Mouse (Mus musculus): ENCODE data around the gene Ampd2.

The Ampd2 gene

GRCm38 (mm10) chr3:108094976-108095760 lies 8.7 kb upstream of the Ampd2 start:
- in situ Hi-C loops (cut with MboI, MseI) = no loop called here

DNA sequence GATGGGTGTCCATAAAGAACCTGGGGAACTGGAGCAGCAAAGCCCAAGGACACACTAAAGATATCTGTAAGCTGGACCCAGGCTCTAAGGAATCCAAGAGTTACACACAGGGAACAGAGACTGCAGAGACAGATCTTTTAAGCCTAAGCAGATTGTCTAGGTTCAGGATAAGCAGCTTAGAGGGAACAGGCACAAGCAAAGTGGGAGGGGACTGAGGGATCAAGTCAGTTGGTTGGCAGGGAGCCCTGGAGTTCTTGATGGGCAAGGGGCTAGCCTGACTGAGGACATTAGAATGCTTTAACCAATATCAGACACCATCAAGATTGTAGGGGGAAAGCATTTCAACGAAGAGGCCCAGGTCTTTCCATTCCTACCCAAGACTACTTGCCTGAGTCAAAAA lies 7.7 kb upstream of the Ampd2 start:
- in situ Hi-C loops (cut with MboI, MseI) = no loop called here

- in situ Hi-C loops (cut with MboI, MseI) = no loop called here
These were observed 6.9 kb upstream of the Ampd2 start for GRCm38 (mm10) chr3:108093306-108093705.

- in situ Hi-C loops (cut with MboI, MseI) = no loop called here
These were observed 6.2 kb upstream of the Ampd2 start, which contains the start of gene Gnat2 for GRCm38 (mm10) chr3:108092536-108093115. Gene Gnat2 (plus strand): TSS chr3:108092789.

DNA sequence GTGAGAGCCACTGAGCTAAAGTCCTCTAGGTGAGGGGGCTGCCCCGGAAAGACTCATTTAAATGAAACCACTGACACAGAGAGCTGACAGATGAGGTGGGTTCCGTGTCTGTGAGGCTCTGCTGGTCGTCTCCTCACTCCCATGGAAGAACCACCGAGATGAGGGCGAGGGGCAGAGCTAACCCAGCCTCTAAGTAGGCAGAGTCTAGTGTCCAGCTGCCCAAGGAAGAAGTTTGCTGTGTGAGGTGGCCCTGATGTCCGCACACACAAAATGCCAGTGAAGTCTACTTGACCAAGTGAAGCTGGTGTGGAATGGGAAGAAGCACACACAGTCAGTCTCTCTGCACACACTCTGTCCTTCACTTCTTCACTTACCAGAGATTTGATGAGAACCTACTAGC lies 5.6 kb upstream of the Ampd2 start:
- in situ Hi-C loops (cut with MboI, MseI) = no loop called here

- in situ Hi-C loops (cut with MboI, MseI) = no loop called here
These were observed 4.1 kb upstream of the Ampd2 start for GRCm38 (mm10) chr3:108090561-108090960.

DNA sequence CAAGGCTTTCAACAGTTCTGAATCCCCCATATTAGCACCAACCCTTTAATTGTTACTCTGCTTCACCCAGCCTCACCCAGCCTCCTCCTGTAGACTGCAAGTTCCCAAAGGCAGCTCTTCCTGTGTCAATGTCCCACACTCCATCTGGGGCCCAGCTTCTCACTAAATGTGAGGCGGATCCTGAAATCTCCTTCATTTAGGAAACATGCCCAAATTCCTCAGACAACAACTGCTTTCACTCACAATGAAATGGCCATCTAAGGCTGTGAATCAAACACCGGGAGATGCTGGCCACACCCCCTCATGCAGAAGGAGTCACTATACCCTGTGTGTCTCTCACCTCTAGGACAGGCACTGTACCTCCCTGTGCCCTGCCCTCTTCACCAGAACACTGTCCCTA lies 3.5 kb upstream of the Ampd2 start:
- in situ Hi-C loops (cut with MboI, MseI) = no loop called here

- in situ Hi-C loops (cut with MboI, MseI) = no loop called here
These were observed 2.5 kb upstream of the Ampd2 start for GRCm38 (mm10) chr3:108088842-108089380.

DNA sequence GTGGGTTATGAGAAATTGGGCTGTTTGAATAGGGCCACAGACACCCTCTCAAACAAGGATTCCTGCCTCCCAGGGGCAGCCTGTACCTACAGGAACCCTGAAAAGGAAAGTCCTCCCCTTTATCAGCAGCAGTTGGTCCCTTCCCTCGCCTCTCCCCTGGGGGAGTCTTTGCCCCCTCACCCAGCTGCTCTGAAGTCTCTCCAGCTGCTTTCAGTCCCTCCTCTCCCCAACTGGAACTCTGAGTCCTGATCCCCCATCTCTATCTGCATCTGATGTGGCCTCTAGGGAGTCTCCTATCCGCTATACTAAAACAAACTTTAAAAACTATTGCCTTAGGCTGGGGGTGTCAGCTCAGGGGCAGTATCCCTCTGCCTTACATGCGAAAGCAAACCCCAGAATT lies 878 bp upstream of the Ampd2 start:
- in situ Hi-C loops (cut with MboI, MseI) = no loop called here

GRCm38 (mm10) chr3:108085721-108086469 lies 556 bp downstream of the Ampd2 start:
- in situ Hi-C loops (cut with MboI, MseI) = no loop called here

GRCm38 (mm10) chr3:108085281-108085720 lies 1.1 kb downstream of the Ampd2 start:
- in situ Hi-C loops (cut with MboI, MseI) = no loop called here

- in situ Hi-C loops (cut with MboI, MseI) = loop anchor here (5.0 kb wide), 2 partner anchors 62 to 67 kb away; partner anchors contain the start of genes Gnai3 (in 1 of the 2) and Gpr61 (in 1 of the 2)
These were observed 1.6 kb downstream of the Ampd2 start for GRCm38 (mm10) chr3:108084767-108085270.

DNA sequence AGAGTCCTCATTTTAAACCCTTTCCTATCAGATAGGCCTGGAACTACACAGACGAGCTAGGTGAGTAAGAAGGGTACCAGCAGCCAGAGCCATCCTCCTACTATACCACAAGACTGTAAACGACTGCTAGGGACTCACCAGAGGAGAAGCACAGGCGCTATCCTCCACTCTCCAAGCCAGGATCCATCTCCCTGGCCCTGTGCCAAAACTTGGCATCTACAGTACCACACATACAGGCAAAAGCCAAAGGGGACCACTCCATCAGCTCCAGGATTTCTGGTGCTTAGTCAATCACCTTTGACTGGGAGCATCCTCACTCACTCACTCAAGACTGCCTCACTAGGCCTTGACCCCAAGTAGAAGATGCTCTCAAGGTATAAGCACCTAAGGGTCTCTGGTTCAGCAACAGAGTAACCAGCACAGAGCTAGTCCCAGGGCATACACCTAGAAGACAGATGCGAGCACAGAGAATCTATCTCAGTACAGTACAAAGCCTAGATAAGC lies 2.5 kb downstream of the Ampd2 start:
- in situ Hi-C loops (cut with MboI, MseI) = loop anchor here (5.0 kb wide), 2 partner anchors 63 to 68 kb away; partner anchors contain the start of genes Gnai3 (in 1 of the 2) and Gpr61 (in 1 of the 2)

DNA sequence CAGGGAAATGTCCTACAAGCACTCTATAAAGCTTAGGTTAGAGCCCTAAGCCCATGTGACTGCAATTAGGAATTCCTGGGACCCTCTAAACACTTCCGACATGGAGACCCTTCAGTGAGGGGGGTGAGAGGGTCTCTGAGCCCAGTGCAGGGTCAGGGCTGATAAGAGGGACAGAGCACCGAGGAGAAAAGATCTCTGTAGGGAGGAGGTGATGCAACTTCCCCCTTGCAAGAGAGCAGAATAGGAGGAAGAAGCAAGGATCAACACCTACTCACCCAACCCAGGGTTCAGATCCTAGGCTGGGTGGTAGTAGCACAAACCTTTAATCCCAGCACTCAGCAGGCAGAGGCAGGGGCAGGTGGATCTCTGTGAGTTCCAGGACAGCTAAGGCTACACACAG lies 3.3 kb downstream of the Ampd2 start:
- in situ Hi-C loops (cut with MboI, MseI) = loop anchor here (5.0 kb wide), 2 partner anchors 64 to 69 kb away; partner anchors contain the start of genes Gnai3 (in 1 of the 2) and Gpr61 (in 1 of the 2)

DNA sequence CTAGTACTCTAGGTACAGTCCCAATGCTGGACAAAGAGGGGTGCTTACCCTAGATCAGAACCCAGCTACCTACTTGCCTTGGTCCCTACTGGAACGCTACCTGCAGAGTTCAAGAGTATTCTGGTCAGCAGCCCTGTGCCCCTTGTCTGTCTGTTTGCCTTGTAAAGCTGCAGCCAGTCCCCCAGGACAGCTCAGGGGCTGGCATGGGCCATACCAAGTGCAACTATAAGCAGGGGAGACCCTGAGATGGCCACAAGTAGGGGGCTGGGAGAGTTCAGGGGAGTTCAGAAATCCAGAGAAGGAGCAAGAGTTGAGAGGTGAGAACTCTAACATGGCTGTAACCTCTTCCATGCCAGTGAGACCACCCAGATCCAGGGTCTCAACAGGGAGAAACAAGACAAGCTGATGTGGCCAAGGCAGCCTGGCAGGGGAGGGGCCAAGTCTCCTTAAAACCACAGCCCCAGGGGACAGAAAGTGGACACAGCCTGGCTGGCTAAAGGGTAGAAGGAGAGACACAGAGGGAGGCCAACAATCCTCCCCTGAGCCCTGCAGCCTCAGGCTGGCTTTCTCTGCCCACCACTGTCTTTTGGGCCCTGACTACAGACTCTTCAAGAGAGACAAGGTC lies 4.1 kb downstream of the Ampd2 start:
- in situ Hi-C loops (cut with MboI, MseI) = loop anchor here (5.0 kb wide), 2 partner anchors 65 to 70 kb away; partner anchors contain the start of genes Gnai3 (in 1 of the 2) and Gpr61 (in 1 of the 2)

GRCm38 (mm10) chr3:108081681-108082080 lies 4.8 kb downstream of the Ampd2 start:
- in situ Hi-C loops (cut with MboI, MseI) = loop anchor here (5.0 kb wide), 2 partner anchors 66 to 71 kb away; partner anchors contain the start of genes Gnai3 (in 1 of the 2) and Gpr61 (in 1 of the 2)

DNA sequence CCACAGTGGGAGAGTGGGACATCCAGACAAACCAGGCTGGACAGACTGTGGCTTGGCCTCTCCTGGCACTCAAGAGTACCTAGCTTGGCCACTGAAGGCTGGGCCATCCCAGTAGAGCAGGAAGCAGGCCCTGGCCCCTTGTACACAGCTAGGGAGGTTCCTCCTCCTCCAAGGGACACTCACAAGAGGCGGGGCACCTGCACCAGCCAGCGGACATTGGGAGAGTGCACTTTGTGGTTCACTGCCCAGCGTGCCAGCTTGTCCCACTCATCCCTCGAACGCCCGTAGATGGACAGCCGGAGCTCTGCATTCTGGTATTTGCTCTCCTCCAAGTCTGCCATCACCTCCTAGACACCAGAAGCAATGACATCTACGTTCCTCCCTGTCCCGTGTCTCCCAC lies 9.6 kb downstream of the Ampd2 start:
- in situ Hi-C loops (cut with MboI, MseI) = no loop called here

DNA sequence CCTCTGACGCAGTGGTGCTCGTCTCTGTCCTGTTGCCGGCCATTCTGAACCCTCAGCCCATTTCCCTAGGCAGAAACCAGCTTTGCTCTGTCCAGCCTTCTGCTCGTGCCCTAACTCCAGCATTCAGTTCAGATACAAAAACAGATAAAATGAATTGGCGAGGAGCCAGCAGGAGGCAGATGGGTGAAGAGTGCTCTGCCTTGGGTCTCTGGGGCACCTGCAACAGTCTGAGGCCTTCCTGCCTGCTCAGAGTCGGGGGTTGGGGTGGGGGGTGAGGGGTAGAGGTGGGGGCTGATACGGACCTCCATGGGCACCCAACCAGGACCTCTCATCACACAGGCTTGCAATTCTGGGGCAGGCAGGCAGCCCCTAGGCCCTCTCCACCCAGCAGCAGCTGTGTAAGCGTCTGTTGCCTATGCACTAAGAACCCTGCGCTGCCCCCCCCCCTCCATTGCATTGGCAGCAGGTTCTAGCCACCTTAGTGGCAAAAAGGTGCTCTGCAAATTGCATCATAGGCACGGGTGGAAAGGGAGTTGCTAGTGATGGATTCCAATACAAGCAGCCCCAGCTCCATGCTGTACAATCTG lies 13.4 kb downstream of the Ampd2 start:
- in situ Hi-C loops (cut with MboI, MseI) = no loop called here

DNA sequence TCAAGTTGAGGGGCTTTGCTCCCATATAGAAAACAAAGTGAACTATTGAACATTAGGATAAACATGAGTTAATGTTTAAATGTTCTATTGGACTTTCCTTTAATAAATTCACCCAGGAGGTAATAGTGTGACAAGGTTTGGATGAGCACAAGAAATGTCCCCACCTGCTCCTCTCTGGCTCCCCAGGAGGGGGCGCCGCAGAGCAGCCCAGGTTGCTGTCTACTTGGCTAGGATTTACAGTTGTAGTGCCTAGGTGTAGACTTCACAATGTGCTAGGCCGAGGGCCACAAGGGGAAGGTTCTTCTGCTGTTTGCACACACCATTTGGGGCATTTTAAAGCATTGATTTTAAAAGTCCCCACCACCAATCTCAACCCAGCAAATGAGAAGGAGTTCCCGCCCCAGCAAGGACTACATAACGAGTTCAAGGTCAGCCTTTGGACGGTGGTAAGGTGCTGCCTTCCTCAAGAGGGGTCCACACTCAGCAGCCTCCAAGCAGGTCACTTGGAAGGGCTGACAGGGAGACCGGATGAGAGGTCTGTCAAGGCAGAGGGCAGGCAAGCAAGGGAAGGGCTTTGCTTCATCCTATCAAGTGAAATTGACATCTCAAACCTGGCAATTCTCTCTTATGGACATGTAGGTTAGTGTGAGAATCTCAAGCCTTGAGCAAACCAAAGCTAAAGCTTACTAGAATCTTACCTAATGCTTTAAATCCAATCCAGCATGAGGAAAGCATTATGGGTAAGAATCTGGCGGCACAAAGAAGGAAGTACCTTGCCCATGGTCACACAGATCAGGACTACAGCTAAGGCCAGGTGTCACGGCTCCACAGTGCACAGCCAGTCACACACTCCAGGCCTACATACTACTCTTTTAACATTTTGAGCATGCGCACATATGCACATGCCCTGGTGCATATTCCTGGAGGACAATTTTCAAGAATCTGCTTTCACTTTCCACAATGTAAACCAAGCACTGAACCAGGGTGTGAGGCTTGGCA lies 15.9 kb downstream of the Ampd2 start:
- in situ Hi-C loops (cut with MboI, MseI) = no loop called here
